ENCODE assay signal across 11 mouse cellular contexts in the genomic region with DNA sequence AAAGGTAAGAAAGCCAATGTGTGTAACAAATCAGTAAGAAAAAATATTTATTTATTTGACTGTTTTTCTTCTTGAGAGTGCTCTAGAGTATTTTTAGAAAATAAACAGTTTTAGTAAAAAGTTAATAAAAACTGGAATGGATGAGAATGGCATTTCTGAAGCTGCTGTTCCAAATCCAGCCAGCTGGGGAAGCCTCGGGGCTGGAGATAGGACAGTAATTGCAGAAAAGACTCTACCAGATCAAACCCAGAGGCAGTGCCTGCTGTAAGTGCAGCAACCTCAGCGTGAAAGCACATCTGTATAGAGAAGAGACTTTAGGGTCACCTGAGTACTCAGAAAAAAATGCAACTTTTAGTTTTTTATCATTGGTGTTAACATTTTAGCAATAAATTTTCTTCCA.
DNase-seq lines count a peak whose midpoint lies in the region; ATAC-seq and TF ChIP-seq lines count a peak whose summit lies in the region.
"Had no signal": no experiment of that assay in that cellular context is flagged by ENCODE, and none has a peak within 500 bp of the region (broad histone marks: within the 10 kb centered on the region; RNA-seq: fewer than 3 reads in every experiment).

No protein-coding gene starts in this region.

- no peaks in the 10 kb centered on the region for H3K9me3 ChIP-seq in forebrain, postnatal 0 days (ENCODE audit: low read length)
- no peaks in the 10 kb centered on the region for H3K9me3 ChIP-seq in forebrain, embryonic 16.5 days (ENCODE audit: control insufficient read depth, low read length)

- no peaks in the 10 kb centered on the region for H3K36me3 ChIP-seq in forebrain, postnatal 0 days (ENCODE audit: insufficient read depth)
- no peaks in the 10 kb centered on the region for H3K36me3 ChIP-seq in forebrain, embryonic 16.5 days (ENCODE audit: control insufficient read depth, insufficient read depth)

- WGBS in forebrain, postnatal 0 days, result 50% methylated on average over 2 of the region's 2 CpGs
- WGBS in forebrain, embryonic 16.5 days, result 50% methylated on average over 2 of the region's 2 CpGs

- no peak overlapping the region for H3K9ac ChIP-seq in forebrain, postnatal 0 days
- no peak overlapping the region for H3K9ac ChIP-seq in forebrain, embryonic 16.5 days (replicated peaks; ENCODE audit: low read depth, low read length)

- no peaks in the 10 kb centered on the region for H3K4me1 ChIP-seq in forebrain, postnatal 0 days (ENCODE audit: insufficient read depth)
- 0 out of 2 replicates have a peak, but pooled peaks cover 4% of the 10 kb centered on the region for H3K4me1 ChIP-seq in forebrain, embryonic 16.5 days (replicated peaks; ENCODE audit: control insufficient read depth, insufficient read depth, low read length)

- no peak overlapping the region for H3K4me2 ChIP-seq in forebrain, postnatal 0 days (ENCODE audit: low read depth)
- no peak overlapping the region for H3K4me2 ChIP-seq in forebrain, embryonic 16.5 days (ENCODE audit: low read length)

- no peak for DNase-seq in forebrain, postnatal 0 days
- no peak for DNase-seq in layer of hippocampus, adult 2 months (ENCODE audit: low spot score in 2 of 2)
- no peak for DNase-seq in layer of hippocampus, postnatal 25 days (ENCODE audit: extremely low spot score in 1 of 2, low spot score in 1 of 2)
- DNase-seq in 3T3-L1 (ENCODE audit: low read depth, low spot score), result peak; percentile 49
- DNase-seq in T-cell, adult 2 months (ENCODE audit: low spot score), result peak; percentile 3
- DNase-seq in cerebellum, adult 11 months, result no peak
- no peak for DNase-seq in thymus, postnatal 14 days
- DNase-seq: cerebellum, adult 9-10 months; heart, postnatal 14 days had no signal

- H3K27ac ChIP-seq in forebrain, postnatal 0 days (ENCODE audit: low read depth, low read length), result no peak overlapping the region
- H3K27ac ChIP-seq in forebrain, embryonic 16.5 days (ENCODE audit: low read length), result no peak overlapping the region
- no peak overlapping the region; the same call in 1 of the 2 replicates for H3K27ac ChIP-seq in layer of hippocampus, adult 2 months

- peak; percentile 40 for TF ChIP-seq CTCF in forebrain, postnatal 0 days (IDR thresholded peaks at IDR 0.05; ENCODE audit: low read depth)
- TF ChIP-seq CTCF in layer of hippocampus, adult 2 months (conservative IDR thresholded peaks at IDR 0.05), result peak; percentile 78

- ATAC-seq in forebrain, postnatal 0 days, result no peak
- ATAC-seq in forebrain, embryonic 16.5 days, result no peak

- H3K27me3 ChIP-seq in forebrain, postnatal 0 days (ENCODE audit: insufficient read depth, low read length), result no peaks in the 10 kb centered on the region
- no peaks in the 10 kb centered on the region for H3K27me3 ChIP-seq in forebrain, embryonic 16.5 days (replicated peaks; ENCODE audit: control insufficient read depth, insufficient read depth, low read length)
- H3K27me3 ChIP-seq: CH12.LX had no signal

- no peak overlapping the region for H3K4me3 ChIP-seq in forebrain, postnatal 0 days (ENCODE audit: low read depth, low read length)
- H3K4me3 ChIP-seq in forebrain, embryonic 16.5 days (replicated peaks; ENCODE audit: low read length), result no peak overlapping the region
- no peak overlapping the region for H3K4me3 ChIP-seq in layer of hippocampus, adult 2 months

Comparison
In these comparisons a context has a peak if more than half of its experiments do, and no peak if none do; other contexts are left out.
1. DNase-seq: peak in 3T3-L1 (single experiment) and T-cell, adult 2 months (single experiment); none in forebrain, postnatal 0 days (single experiment), layer of hippocampus, adult 2 months (0 of 2), layer of hippocampus, postnatal 25 days (0 of 2), cerebellum, adult 11 months (single experiment) and thymus, postnatal 14 days (single experiment).